Mouse (Mus musculus): ENCODE results near the gene Rnf144b.

DNA sequence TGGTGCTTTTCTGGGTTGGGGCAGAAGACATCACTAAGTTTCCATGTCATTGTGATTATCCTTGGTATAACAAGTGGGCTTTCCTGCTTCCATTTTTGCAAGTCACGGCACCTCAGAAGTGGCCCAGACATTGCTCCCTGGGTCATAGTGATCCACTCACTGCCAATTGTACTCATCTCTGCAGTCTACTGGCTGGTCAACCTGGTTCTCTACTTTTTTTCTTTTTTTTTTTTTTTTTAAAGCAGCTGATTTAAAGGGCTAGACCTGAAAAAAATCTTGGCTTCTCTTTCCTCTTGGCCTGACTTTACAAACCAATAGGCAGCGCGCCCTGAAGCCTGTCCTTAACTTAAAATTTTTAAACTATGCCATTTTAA is 102.9 kb downstream of the Rnf144b start:
- no peak for TF ChIP-seq CTCF (IDR thresholded peaks at IDR 0.05)
- TF ChIP-seq POLR2A (IDR thresholded peaks at IDR 0.05; ENCODE audit: insufficient read depth, low read depth, low read length) = no peak

All from heart, adult 2 months (tissue).